Mouse (Mus musculus) embryonic stem cell, embryonic (primary cell): Measurements from ENCODE around the gene Tnrc18.

ENCODE experiments used
- CTCF ChIA-PET, 4 experiments: fragments of 300-600 bp in 2 of 4; fragments of 350-600 bp in 2 of 4; sonication (Branson Sonifier 250); formaldehyde crosslinking; loops; one replicate each; lab custom pipeline; 2022; ENCODE audit warnings: inconsistent platforms in 2 of 4; lab: Charles Lee
- POLR2A ChIA-PET, 4 experiments: fragments of 300-600 bp in 2 of 4; fragments of 350-600 bp in 2 of 4; sonication (Branson Sonifier 250); formaldehyde crosslinking; loops; one replicate each; lab custom pipeline; 2022; ENCODE audit warnings: antibody characterized with exemption in 4 of 4, inconsistent platforms in 1 of 4; lab: Charles Lee

Gene Tnrc18

GRCm38 (mm10) chr5:142778871-142779270, 38.6 kb downstream of the Tnrc18 start:
- CTCF ChIA-PET, result interaction anchor here in 2 of 4 experiments (1.0 kb wide), 2 partner anchors 57 to 101 kb away, joined by 4 read pairs; no protein-coding TSS in a partner anchor

GRCm38 (mm10) chr5:142778135-142778534, 39.3 kb downstream of the Tnrc18 start:
- POLR2A ChIA-PET, result interaction anchor here in 2 of 4 experiments (0.6 to 1.6 kb wide), 8 partner anchors 9 to 45 kb away, joined by 3 to 6 read pairs (median 4); no protein-coding TSS in a partner anchor
- CTCF ChIA-PET, result interaction anchor here in 3 of 4 experiments (0.6 to 1.0 kb wide), 4 partner anchors 56 to 102 kb away, joined by 3 to 4 read pairs (median 4); no protein-coding TSS in a partner anchor

More at GRCm38 (mm10) chr5:142778871-142779270, 38.6 kb downstream of the Tnrc18 start:
- POLR2A ChIA-PET, result interaction anchor here in 3 of 4 experiments (0.6 to 1.2 kb wide), 5 partner anchors 11 to 110 kb away, joined by 3 to 4 read pairs (median 4); partner anchors contain the start of gene Tnrc18 (in 1 of the 3)

GRCm38 (mm10) chr5:142776080-142776479, 41.4 kb downstream of the Tnrc18 start:
- ChIA-PET CTCF (interaction anchor here in 2 of 4 experiments (0.6 to 1.3 kb wide), 4 partner anchors 40 to 79 kb away, joined by 3 to 4 read pairs (median 3); no protein-coding TSS in a partner anchor), POLR2A (interaction anchor here in 3 of 4 experiments (0.6 to 1.5 kb wide), 4 partner anchors 11 to 218 kb away, joined by 3 to 5 read pairs (median 4); no protein-coding TSS in a partner anchor)

GRCm38 (mm10) chr5:142774771-142775170, 42.7 kb downstream of the Tnrc18 start:
- ChIA-PET CTCF (interaction anchor here in 3 of 4 experiments (0.5 to 1.6 kb wide), 5 partner anchors 12 to 104 kb away, joined by 3 to 4 read pairs (median 3); no protein-coding TSS in a partner anchor), POLR2A (interaction anchor here in 2 of 4 experiments (0.7 to 1.5 kb wide), 3 partner anchors 13 to 26 kb away, joined by 3 to 5 read pairs (median 3); no protein-coding TSS in a partner anchor)

- ChIA-PET POLR2A (interaction anchor here in 2 of 4 experiments (0.5 to 1.4 kb wide), 5 partner anchors 8 to 167 kb away, joined by 3 to 5 read pairs (median 3); partner anchors contain the start of genes Tnrc18 (in 2 of the 2) and Slc29a4 (in 1 of the 2)), CTCF (interaction anchor here in 3 of 4 experiments (0.7 to 1.7 kb wide), 3 partner anchors 15 to 85 kb away, joined by 3 to 5 read pairs (median 5); no protein-coding TSS in a partner anchor)
Observed at GRCm38 (mm10) chr5:142771964-142772363, 45.5 kb downstream of the Tnrc18 start.

GRCm38 (mm10) chr5:142771034-142771433, 46.4 kb downstream of the Tnrc18 start:
- POLR2A ChIA-PET, result interaction anchor here in 2 of 4 experiments (0.6 to 1.4 kb wide), 3 partner anchors 124 to 168 kb away, joined by 3 read pairs; partner anchors contain the start of genes Actb (in 1 of the 2) and Fbxl18 (in 1 of the 2)
- CTCF ChIA-PET, result interaction anchor here in 3 of 4 experiments (0.6 to 1.7 kb wide), 5 partner anchors 16 to 108 kb away, joined by 3 to 5 read pairs (median 5); no protein-coding TSS in a partner anchor

GRCm38 (mm10) chr5:142769641-142770040, 47.8 kb downstream of the Tnrc18 start:
- POLR2A ChIA-PET, result interaction anchor here in 1 of 4 experiments (1.0 kb wide), 1 partner anchor 11 kb away, joined by 5 read pairs; no protein-coding TSS in a partner anchor
- CTCF ChIA-PET, result interaction anchor here in 1 of 4 experiments (1.2 kb wide), 1 partner anchor 54 kb away, joined by 3 read pairs; no protein-coding TSS in a partner anchor

- POLR2A ChIA-PET, result interaction anchor here in 3 of 4 experiments (0.7 to 2.2 kb wide), 14 partner anchors 10 to 137 kb away, joined by 3 to 6 read pairs (median 4); partner anchors contain the start of gene Tnrc18 (in 1 of the 3)
- CTCF ChIA-PET, result interaction anchor here (0.7 to 2.0 kb wide), 20 partner anchors 13 to 111 kb away, joined by 3 to 12 read pairs (median 4); no protein-coding TSS in a partner anchor
Observed at GRCm38 (mm10) chr5:142768352-142769267, 48.9 kb downstream of the Tnrc18 start.

- ChIA-PET POLR2A (interaction anchor here in 3 of 4 experiments (0.7 to 2.2 kb wide), 16 partner anchors 11 to 397 kb away, joined by 3 to 6 read pairs (median 4); partner anchors contain the start of gene Tnrc18 (in 1 of the 3)), CTCF (interaction anchor here (0.5 to 2.0 kb wide), 29 partner anchors 14 to 113 kb away, joined by 3 to 12 read pairs (median 4); no protein-coding TSS in a partner anchor)
Observed at GRCm38 (mm10) chr5:142767937-142768336, 49.5 kb downstream of the Tnrc18 start.

GRCm38 (mm10) chr5:142766708-142767107, 50.8 kb downstream of the Tnrc18 start:
- POLR2A ChIA-PET, result interaction anchor here in 3 of 4 experiments (1.2 to 1.6 kb wide), 4 partner anchors 12 to 396 kb away, joined by 3 to 4 read pairs (median 4); no protein-coding TSS in a partner anchor
- CTCF ChIA-PET, result interaction anchor here in 3 of 4 experiments (0.6 to 2.0 kb wide), 3 partner anchors 53 to 183 kb away, joined by 3 to 12 read pairs (median 3); no protein-coding TSS in a partner anchor

GRCm38 (mm10) chr5:142764889-142765288, 52.6 kb downstream of the Tnrc18 start:
- POLR2A ChIA-PET, result interaction anchor here in 1 of 4 experiments (0.8 to 1.9 kb wide), 4 partner anchors 13 to 141 kb away, joined by 3 to 6 read pairs (median 4); partner anchors contain the start of gene Actb
- CTCF ChIA-PET, result interaction anchor here in 2 of 4 experiments (0.5 to 0.9 kb wide), 4 partner anchors 47 to 172 kb away, joined by 3 to 12 read pairs (median 3); no protein-coding TSS in a partner anchor

GRCm38 (mm10) chr5:142764306-142764705, 53.2 kb downstream of the Tnrc18 start:
- POLR2A ChIA-PET, result interaction anchor here in 3 of 4 experiments (0.6 to 1.9 kb wide), 9 partner anchors 8 to 1453 kb away, joined by 3 to 6 read pairs (median 4); partner anchors contain the start of gene Actb (in 1 of the 3)
- CTCF ChIA-PET, result interaction anchor here in 2 of 4 experiments (0.5 to 1.0 kb wide), 3 partner anchors 14 to 198 kb away, joined by 3 read pairs; no protein-coding TSS in a partner anchor

GRCm38 (mm10) chr5:142762082-142762807, 55.2 kb downstream of the Tnrc18 start:
- POLR2A ChIA-PET, result interaction anchor here in 3 of 4 experiments (0.6 to 1.6 kb wide), 6 partner anchors 10 to 140 kb away, joined by 3 to 4 read pairs (median 3); no protein-coding TSS in a partner anchor
- CTCF ChIA-PET, result no interaction called here

- ChIA-PET CTCF (interaction anchor here in 1 of 4 experiments (0.5 kb wide), 1 partner anchor 1421 kb away, joined by 3 read pairs; no protein-coding TSS in a partner anchor), POLR2A (interaction anchor here in 1 of 4 experiments (1.2 to 1.6 kb wide), 2 partner anchors 11 to 58 kb away, joined by 3 read pairs; no protein-coding TSS in a partner anchor)
Observed at GRCm38 (mm10) chr5:142761326-142761983, 56.0 kb downstream of the Tnrc18 start.

GRCm38 (mm10) chr5:142759786-142760185, 57.7 kb downstream of the Tnrc18 start:
- ChIA-PET POLR2A (interaction anchor here in 1 of 4 experiments (1.0 kb wide), 1 partner anchor 14 kb away, joined by 3 read pairs; no protein-coding TSS in a partner anchor), CTCF (interaction anchor here in 1 of 4 experiments (0.7 kb wide), 1 partner anchor 61 kb away, joined by 3 read pairs; no protein-coding TSS in a partner anchor)
